Mouse (Mus musculus) liver, postnatal 0 days (tissue): ENCODE data around the gene Rnf216.

ENCODE experiments used
- CTCF ChIP-seq: sonication (generic); IDR thresholded peaks from 2 replicates; pipeline ENCODE4 v1.5.1; 2016; ENCODE audit warnings: antibody characterized with exemption, low read depth
- EP300 ChIP-seq: IDR thresholded peaks from 2 replicates; pipeline ENCODE4 v1.6.1; 2016; ENCODE audit warnings: antibody characterized with exemption, low read depth, mild to moderate bottlenecking

DNA sequence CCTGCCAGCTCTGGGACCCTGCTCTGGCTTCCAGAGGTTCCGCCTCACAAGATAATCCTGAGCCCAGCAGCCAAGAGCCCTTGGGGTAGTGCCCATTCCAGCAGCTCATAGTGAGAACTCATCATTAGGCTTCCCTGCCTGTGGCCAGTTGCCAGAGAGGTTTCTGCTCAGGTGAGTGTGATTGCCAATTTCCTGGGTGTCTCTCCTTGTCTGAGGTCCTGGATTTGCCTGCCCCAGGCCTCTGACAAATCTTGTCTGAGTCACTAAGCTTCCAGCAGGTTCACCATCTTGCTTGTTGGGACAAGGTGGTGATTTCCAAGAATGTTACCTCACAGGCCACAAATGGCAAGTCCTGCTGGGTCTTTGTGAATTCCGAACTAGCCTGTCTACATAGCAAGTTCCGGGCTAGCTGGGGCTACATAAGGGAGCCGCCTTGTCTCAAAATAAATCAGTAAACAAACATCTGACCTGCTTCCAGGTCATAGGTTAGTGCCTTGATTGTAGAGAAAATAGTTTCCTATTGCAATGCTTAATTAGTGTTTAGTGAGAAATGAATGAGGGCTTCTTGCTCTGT, 12.1 kb upstream of the Rnf216 start:
- TF ChIP-seq EP300 (no peak), CTCF (no peak)
